Mouse (Mus musculus) gastrocnemius, postnatal 36 days (tissue): ENCODE results near the gene Dnajc4. TPM values are rescaled to one million over a fixed set of nuclear protein-coding genes. Genes with fewer than 3 reads are reported as not detected.
A peak's percentile ranks its signal among the peaks of the same experiment; 100 is the strongest.

Experiments
- DNase-seq, 2 experiments: peaks; one replicate each; pipeline ENCODE4 v3.0.0; 2022
- intact Hi-C: fragments of 180-260 bp; cut with DNase I; formaldehyde crosslinking; loops from one replicate; pipeline ENCODE4 v1.15.1; 2025
- total RNA-seq, 2 experiments: library from RNA; stranded (reverse); gene quantifications; 2 replicates each; pipeline ENCODE4 v1.2.3; 2021

Gene Dnajc4
- total RNA-seq, 2 experiments from 2014 or later = 31.1 to 36.4 TPM

DNA sequence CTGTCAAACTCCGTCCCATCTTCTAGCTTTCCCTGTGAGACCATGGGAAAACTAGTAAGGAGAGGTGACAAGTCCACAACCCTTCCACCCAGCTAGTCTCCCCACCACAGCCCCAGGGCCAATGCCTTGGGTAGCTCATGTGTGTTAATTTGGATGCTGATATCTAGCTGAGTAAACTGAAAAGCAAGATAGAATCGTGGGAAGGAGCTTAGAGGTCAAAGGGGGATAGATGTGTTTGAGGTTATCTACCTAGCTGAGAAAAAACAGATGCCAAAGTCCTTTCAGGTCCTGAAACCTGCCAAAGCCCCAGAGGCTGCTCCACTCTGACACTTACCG lies 13.8 kb downstream of the Dnajc4 start:
- intact Hi-C loops = no loop called here
- no peak for DNase-seq

DNA sequence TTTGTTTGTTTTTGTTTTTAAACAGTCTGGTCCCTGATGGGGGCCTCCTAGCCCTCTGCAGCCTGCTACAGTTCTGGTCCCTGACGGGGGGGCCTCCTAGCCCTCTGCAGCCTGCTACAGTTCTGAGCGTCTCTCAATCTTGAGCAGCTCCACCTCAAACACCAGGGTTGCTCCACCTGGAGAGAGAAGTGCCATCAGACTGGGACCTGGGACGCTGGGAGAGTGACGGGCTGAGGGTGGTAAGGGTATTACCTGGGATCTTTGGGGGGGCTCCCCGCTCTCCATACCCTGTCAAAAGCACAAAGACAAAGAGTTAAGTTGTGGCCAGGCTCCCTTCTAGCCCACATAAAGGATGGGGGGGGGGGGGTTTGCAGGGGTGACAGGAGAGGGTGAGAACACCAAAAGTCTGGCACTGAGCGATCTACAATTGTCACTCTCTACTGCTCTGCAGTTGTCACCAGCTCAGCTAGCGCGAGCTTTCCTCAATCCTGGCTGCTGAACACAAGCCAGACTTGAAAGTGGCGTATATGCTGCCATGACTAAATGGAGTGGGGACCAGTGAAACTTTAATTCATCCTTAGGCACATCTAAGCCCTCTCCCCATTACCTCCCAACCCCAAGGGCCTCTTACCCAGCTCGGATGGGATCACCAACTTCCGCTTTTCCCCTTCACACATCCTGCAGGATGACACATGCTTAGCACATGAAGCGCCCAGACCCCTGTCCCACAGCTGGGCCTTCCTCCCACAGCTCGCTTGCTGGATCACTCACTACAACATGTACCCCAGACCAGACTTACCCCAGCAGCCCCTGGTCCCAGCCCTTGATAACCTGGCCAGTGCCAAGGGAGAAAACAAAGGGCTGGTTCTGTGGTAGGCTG lies 14.4 kb downstream of the Dnajc4 start:
- DNase-seq = no peak
- intact Hi-C loops = no loop called here

DNA sequence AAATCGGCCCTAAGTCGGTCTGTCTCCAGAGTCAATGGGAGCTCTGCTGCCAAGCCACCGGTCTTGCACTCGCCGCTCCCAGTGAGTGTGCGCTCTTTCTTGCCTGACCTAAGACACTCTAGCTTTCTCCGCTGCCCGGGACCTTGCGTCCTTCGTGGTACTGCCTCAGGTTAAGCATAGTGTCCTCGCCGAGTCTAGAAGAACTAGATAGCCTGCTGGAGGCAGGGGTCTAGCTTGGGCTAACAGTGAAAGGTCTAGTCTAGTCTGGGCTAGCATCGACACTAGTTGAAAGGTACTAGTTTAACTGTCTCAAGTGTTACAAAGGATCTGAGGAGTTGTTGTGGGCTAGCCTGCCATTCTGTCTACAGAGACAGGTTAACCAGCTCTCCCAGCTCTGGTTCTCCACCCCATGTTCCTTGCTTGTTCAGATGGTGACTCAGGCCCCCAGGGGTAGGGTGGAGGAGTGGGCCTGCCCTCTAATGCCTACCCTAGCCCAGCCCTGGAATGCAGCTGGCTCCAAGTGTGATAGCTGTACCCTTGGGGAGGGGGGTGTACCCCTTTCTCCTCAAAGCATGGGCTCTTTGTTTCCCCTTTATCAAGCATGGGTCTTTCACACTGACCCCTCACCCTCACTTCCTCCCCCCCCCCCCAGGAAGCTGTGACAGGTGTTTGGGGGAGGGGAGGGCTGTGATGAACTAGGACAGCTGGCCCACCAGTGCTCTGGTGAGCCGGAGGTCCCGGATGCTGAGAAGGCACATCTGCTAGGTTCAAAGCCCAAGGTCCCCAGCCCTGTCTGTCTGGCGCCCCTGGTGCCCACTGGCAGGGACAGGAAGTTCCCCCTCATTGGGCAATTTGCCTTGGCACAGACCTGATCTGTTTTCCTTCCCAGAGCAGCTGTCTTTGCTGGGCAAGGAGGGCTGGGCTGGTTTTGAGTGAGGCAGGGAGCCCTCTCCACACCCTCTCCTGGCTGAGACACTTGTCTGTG lies 16.5 kb downstream of the Dnajc4 start, which contains the start of gene Plcb3:
TSS of gene Plcb3 (minus strand) at position 934 of the 985 bp plus-strand sequence.
- intact Hi-C loops = no loop called here
- peak; percentile 68 to 75 for DNase-seq

DNA sequence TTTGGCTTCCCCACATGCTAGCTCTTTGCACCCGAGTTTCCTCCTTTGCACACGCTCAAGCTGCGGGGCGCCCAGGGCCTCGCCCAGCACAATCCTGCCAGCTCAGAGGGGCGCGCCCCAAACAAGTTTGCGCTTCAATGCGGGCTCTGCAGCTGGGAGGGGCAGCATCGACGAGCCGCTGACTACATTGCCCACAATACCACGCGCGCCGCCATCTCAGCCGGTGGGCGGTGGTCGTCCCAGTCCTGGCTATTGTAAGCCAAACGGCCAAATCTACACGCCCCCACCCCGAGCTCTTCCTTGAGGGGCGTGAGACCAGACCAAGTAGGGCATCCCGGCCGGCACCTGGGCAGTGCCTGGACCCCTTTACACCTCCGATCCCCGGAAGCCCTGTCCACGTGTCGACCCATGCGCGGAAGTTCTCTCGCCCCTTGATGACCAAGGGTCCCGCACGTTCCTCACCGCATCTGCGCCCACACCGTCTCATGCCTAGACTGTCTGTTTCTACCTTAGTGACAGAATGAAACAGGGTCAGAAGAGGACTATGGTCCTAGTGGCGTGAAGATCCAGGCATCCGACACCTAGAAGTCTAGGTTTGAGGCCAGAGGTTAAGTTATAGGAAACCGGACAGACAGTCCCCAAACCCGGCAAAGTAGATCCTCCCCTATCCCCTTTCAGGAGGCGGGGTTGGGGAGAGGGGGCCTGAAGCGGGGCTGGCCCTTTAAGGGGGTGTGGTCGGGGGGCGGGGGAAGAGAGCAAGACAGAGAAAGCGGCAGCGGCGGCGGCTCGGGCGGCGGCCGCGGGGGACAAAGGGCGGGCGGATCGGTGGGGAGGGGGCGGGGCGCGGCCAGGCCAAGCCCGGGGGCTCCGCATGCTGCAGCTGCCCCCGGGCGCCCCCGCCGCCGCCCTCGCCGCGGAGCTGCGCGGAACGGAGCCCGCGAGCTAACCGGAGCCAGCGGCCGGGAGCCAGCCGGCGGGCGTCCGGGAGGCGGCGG lies 17.9 kb downstream of the Dnajc4 start, which contains the start of gene Ppp1r14b:
TSS of gene Ppp1r14b (plus strand) at position 758 of the 995 bp plus-strand sequence.
- intact Hi-C loops = no loop called here
- peak; percentile 81 for DNase-seq

DNA sequence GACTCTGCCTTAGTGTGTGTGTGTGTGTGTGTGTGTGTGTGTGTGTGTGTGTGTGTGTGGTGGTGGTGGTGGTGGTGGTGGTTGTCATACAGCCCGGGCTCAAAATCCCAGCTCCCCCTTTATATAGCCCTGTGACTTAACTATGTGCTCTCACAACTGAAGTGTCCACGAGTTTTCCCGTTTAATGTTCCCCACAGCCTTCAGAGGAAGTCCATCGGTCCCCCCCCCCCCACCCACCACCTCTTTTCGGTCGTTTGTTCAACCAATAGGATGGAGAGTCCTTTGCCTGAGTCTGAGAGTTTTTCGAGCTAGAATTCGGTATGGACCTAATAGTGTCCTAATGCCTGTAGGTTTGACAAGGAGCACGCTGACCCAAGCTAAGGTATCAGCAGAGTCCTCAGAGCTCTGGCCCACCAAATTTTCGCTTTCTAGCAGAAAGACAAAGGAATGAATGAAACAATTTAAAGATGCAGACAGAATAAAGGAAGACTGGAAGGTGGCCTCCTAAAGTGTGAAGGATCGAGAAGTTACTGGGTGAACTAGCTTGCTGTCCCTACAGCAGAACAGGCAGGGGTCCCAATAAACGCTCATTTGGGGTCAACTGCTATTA lies 18.7 kb downstream of the Dnajc4 start:
- no peak for DNase-seq
- intact Hi-C loops = no loop called here

DNA sequence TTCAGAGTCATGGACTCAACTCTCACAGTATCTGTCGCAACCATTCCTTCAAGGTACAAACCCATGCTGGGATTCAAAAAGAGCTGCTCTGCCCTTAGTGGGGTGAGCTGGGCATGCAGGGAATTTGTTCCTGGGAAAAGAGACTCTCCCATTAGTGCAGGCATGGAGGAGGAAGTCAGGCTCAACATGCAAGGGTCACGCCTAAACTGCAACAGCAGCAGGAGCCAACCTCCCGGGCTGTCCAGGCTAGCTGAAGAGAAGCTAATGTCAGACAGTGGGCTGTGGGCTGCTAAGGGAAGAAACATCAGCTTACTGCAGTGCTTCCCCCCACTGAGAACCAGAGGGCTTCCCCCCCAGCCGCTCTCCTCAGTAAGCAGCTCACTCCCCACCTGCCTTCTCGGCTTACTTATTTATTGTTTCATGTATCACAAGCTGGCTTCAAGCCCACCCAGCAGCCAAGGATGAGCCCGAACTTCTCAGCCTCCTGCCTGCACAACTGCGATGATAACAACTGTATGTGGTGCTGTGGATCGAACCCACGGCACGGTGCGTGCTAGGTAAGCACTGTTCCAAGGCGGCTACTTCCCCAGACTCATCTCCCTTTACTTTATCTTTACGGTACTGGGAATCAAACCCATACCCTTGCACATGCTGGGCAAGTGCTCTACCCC lies 20.0 kb downstream of the Dnajc4 start:
- no peak for DNase-seq
- intact Hi-C loops = no loop called here

DNA sequence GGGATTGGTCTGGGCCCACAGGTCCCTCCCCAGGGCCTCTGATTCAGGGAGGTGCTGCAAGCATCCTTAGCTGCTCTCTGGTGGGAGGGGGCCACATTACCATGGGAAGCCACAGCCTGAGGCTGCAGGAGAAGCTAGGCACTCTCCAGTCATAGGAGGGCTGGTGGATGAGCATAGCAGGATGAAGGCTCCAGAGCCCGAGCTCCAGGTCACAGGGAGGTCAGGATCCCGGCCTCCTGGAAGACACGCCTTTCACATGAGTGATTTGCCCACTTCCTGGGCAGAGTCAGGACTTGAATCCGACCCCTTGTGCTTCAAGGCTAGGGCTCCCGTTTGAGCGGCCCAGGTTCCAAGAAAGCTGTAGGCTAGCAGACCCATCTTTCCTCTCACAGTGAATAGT lies 20.7 kb downstream of the Dnajc4 start:
- intact Hi-C loops = no loop called here
- DNase-seq = no peak

DNA sequence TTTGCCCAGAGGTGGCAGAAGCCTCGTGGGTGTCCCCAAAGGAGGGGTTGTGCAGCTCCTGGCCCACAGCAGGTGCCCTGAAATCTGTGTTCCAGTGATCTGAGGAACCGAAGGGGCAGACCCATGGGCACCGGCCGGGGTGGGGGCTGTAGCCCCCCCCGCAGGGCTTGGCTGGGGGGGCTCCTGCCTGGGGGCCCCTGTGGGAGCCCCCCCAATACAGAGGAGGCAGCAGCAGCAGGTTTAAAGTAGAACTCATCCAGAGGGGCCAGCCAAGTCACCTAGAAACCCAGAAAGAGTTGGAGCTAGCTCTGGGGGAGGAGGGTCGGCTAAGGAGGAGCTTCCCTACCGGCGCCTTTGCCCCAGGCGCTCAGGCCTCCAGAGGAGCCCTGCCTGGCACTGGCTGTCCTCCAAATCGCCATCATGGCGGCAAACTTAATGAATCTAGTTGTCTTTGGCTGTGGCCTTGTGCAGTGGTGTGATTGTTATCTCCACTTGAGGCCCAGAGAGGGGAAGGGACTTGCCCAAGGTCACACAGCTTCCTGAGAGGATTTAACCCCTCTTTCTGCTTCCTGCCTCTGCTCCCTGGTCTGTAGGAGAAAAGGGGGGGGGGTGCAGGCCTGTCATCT lies 21.8 kb downstream of the Dnajc4 start:
- no peak for DNase-seq
- intact Hi-C loops = no loop called here

DNA sequence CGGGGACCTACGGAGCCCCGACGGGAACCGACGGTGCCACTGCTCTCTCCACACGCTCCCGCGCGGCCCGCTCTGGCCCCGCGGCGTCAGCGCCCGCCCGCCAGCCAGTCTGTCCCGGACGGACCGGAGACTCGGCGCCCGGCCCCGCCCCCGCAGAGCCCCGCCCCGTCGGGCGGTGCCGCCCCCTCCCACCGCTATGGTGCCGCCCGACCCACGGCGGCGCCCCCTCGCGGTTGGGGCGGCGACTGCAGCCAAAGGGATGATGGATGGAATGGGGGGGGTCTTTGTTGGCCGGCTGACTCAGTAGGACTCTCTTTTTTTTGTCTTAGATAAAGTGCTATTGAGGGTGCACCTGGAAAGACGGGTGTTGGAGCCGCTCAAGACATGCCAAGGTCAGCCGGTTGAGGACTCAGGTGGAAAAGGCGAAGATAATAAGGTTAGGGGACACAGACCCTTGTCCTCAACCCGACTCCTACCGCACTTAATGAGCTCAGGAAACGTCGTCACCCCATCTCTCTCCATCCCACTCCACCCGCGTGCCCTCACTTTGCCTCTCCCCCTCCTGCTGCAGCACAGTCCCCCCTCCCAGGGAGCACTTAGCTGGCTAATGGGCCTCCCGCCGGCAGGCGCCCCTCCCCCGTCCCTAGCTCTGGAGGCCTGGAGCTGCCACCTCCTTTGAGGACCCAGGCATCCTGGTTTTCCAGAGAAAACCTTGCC lies 22.5 kb downstream of the Dnajc4 start:
- intact Hi-C loops = loop anchor here (2.0 kb wide), 1 partner anchor 45 kb away; the partner anchor contains the start of gene Catsperz
- DNase-seq = peak; percentile 69 to 78

DNA sequence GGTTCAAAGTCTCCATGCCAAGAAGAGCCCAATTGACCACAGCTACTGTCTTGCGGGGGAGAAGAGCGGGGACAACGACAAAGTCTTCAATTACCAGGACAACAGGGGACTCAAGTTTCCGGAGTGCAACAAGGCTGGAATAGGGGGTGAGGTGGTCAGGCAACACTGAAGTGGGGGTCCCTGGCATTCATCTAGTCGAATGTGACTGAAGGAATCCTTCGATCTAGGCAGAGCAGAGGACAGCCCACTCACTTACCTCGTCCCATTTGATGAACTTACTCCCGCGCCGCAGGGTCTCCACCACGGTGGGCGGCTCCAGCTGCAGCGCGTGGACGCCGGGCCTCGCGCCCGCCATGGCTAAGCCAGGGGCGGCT lies 23.1 kb downstream of the Dnajc4 start:
- intact Hi-C loops = loop anchor here (2.0 kb wide), 1 partner anchor 44 kb away; the partner anchor contains the start of gene Catsperz
- DNase-seq = no peak

DNA sequence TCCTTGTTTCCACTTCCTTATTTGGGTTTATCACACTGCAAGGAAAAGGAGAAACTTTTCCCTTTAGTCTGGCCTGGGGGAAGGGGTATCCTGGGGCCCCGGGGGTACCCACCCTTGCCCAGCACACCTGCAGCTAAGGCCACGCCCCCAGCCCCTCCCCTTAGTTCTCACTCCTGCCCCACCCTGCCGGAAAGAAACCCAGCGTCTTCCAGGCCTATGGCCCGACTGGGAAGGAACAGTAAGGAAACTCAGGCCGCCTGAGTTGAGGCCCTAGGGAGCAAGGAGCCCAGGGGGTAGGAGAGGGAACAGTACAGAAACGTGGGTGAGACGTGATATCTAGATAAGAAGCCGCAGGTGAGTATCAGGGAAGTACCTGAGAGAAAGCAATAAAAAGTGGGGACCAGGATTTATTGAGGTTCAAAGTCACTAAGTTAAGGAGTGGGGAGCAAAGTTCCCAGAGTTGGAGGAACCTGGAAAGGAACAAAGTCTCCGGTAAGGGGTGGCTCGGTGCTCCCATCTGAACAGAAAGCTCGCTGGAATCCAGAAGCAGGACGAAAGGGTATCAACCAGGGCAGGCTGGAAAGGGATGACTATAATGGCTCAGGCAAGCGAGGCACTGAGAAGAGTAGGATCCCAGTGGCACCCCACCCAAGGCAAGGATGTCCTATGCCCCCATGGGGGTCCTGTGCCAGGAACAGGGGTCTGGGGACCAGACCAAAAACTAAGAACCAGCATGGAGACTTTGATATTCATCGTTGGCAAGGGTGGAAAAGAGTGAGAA lies 23.7 kb downstream of the Dnajc4 start:
- DNase-seq = no peak
- intact Hi-C loops = loop anchor here (2.0 kb wide), 1 partner anchor 44 kb away; the partner anchor contains the start of gene Catsperz

DNA sequence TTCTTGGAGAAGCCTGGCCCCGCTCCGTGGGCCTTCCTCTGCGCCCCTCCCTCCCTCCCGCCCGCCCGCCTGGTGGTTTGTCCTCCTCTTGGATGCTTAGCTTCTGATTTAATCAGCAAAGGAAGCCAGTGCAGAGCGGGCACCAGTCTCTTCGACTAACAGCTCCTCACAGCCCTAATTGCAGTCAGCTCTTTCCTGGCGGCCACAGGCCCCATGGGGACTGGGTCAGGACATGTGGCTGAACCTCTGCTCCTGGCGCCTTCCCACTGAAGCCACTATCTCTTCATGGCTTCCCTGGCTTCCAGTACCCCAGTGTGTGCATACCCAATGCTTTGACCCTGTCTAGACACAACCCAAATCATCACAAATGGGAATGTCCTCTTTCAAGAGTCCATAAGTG lies 35.9 kb downstream of the Dnajc4 start:
- intact Hi-C loops = no loop called here
- no peak for DNase-seq

DNA sequence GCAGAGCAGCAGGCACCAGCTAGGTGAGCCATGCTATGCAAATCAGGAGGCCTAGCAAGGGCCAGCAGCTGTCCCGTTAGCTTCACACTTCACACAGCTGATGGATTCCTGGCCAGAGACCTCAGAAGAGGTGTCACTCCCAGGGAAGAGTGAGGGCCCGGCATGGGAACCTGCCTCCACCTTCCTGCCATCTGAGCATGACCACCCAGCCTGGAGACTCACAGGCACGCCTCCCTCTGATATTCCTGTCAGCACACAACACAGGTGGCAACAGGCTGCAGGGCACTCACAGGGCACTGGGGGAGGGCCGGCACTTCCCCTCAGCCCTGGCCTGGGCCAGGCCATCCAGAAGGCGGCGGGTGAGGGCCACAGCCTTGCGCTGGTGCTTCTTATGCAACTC lies 36.9 kb downstream of the Dnajc4 start:
- no peak for DNase-seq
- intact Hi-C loops = loop anchor here (2.0 kb wide), 1 partner anchor 15 kb away; the partner anchor contains the start of gene Bad

DNA sequence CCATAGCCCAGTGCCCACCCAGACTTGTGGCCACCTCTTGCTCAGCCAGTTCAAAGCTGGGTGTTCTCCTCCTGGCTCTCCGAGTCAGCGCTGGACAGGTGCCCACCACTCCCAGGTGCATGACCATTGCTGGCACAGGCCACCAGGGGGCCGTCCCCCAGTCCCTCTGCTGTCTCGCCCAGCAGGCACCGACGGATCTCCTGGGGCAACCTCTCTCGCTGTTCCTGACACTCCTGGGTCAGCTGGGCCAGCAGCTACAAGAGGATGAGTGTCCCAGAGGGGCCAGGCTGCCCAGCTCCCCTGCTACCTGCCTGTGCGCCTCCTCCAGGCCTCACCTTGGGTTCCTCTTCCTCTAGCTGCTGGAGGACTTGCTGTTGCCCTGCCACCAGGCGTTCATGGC lies 38.3 kb downstream of the Dnajc4 start:
- intact Hi-C loops = loop anchor here (2.0 kb wide), 1 partner anchor 13 kb away; the partner anchor contains the start of gene Bad

DNA sequence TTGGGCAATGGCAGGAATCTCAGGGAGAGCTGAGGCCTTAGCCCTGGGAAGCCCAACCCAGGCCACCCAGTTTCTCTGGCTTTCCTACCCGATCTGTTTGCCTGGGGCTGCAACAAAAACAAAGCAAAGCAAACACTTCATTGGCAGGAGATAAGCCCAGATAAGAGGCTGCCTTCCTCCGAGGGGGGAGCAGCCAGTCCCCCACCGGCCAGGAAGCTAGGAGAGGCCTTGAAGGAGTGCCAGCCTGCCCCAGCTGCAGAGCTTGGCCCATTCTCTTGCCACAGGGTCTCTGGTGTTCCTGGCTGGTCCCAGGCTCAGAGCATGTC lies 39.7 kb downstream of the Dnajc4 start:
- intact Hi-C loops = no loop called here
- no peak for DNase-seq

More for the DNA sequence above, 38.3 kb downstream of the Dnajc4 start:
- DNase-seq = no peak

DNA sequence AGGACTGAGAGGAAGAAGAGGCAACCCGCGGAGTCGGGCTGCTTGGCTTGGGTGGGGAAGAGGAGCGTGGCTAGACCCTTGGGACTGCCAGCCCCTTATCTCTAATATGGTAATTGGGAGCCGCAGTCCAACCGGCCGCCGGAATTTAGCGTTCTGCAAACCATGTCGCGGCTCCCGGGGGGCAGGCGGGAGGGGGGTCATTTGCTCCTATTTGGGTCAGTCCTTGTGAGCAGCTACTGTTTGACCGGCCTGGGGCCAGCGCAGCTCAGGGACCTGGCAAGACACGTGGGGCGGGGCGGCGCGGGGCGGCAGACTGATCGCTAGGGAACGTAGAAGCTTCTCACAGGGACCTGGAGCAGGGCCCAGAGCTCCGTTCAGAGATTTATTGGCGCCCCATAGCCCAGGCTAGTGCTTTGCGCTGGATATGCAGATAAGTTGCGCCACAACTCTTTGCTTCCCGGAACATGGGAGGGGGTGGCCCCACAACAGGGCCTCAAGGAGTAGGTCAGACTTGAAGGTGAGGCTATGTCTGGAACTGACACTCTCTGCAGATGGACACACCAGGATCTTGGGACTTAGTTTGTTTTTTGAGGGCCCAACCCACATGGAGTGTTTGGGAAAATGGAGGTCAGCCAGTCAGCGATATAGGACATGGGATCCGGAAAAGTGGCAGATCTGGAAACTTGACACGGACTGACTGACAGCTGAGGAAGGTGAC lies 40.2 kb downstream of the Dnajc4 start:
- DNase-seq = peak; percentile 79 to 87
- intact Hi-C loops = no loop called here
